Mouse (Mus musculus): ENCODE data around the gene Stat5a. TPM values are rescaled to one million over a fixed set of nuclear protein-coding genes. Genes with fewer than 3 reads are reported as not detected.

The Stat5a gene
- polyA plus RNA-seq, 1 experiment from 2014 or later: 1.6 TPM

- Histone ChIP-seq H3K27me3 (no peaks in the 10 kb centered on the region), H3K36me3 (peaks cover 82% of the 10 kb centered on the region), H3K9me3 (no peaks in the 10 kb centered on the region), H3K4me2 (no peak overlapping the region), H3K27ac (replicated peaks) (no peak overlapping the region), H3K4me1 (replicated peaks) (peaks cover 20% of the 10 kb centered on the region), H3K4me3 (no peak overlapping the region), H3K9ac (no peak overlapping the region)
- WGBS: 13% methylated on average over 9 of the region's 9 CpGs
- peak; percentile 54; the same call in 1 of the 2 replicates for ATAC-seq (ENCODE audit: low read depth)
Observed at GRCm38 (mm10) chr11:100893482-100893881, 34.3 kb downstream of the Stat5a start.

GRCm38 (mm10) chr11:100894146-100894918 lies 35.2 kb downstream of the Stat5a start:
- 67% methylated on average over 9 of the region's 9 CpGs for WGBS
- H3K4me3 ChIP-seq: no peak overlapping the region

GRCm38 (mm10) chr11:100896078-100896477 lies 36.9 kb downstream of the Stat5a start:
- Histone ChIP-seq H3K4me1 (replicated peaks) (peaks cover 22% of the 10 kb centered on the region), H3K36me3 (peaks cover 73% of the 10 kb centered on the region), H3K27me3 (no peaks in the 10 kb centered on the region), H3K27ac (replicated peaks) (no peak overlapping the region), H3K9ac (no peak overlapping the region), H3K4me2 (no peak overlapping the region), H3K9me3 (no peaks in the 10 kb centered on the region), H3K4me3 (no peak overlapping the region)
- ATAC-seq (ENCODE audit: low read depth): no peak
- 70% methylated on average over 10 of the region's 10 CpGs for WGBS

More at GRCm38 (mm10) chr11:100894146-100894918, 35.2 kb downstream of the Stat5a start:
- Histone ChIP-seq H3K27me3 (no peaks in the 10 kb centered on the region), H3K36me3 (peaks cover 78% of the 10 kb centered on the region), H3K9me3 (no peaks in the 10 kb centered on the region), H3K9ac (no peak overlapping the region), H3K4me2 (no peak overlapping the region), H3K27ac (replicated peaks) (no peak overlapping the region), H3K4me1 (replicated peaks) (peaks cover 28% of the 10 kb centered on the region)
- ATAC-seq (ENCODE audit: low read depth): no peak

- Histone ChIP-seq H3K27me3 (no peaks in the 10 kb centered on the region), H3K9me3 (no peaks in the 10 kb centered on the region), H3K9ac (no peak overlapping the region), H3K4me2 (no peak overlapping the region), H3K27ac (replicated peaks) (peak overlapping the region; percentile 64), H3K4me3 (no peak overlapping the region), H3K4me1 (replicated peaks) (peaks cover 19% of the 10 kb centered on the region), H3K36me3 (peaks cover 77% of the 10 kb centered on the region)
- WGBS: 61% methylated on average over 7 of the region's 7 CpGs
- 0 out of 2 replicates have a peak, but pooled peaks have one; percentile 29 for ATAC-seq (ENCODE audit: low read depth)
Observed at GRCm38 (mm10) chr11:100897294-100898231, 38.4 kb downstream of the Stat5a start.

GRCm38 (mm10) chr11:100898441-100899199 lies 39.5 kb downstream of the Stat5a start:
- peaks cover 17% of the 10 kb centered on the region for H3K4me1 ChIP-seq (replicated peaks)
- H3K9ac ChIP-seq: no peak overlapping the region
- H3K36me3 ChIP-seq: peaks cover 77% of the 10 kb centered on the region
- WGBS: 38% methylated on average over 16 of the region's 16 CpGs
- no peaks in the 10 kb centered on the region for H3K27me3 ChIP-seq
- H3K9me3 ChIP-seq: no peaks in the 10 kb centered on the region
- H3K4me2 ChIP-seq: no peak overlapping the region
- peak overlapping the region; percentile 64 for H3K27ac ChIP-seq (replicated peaks)
- no peak overlapping the region for H3K4me3 ChIP-seq
- peak; percentile 56; the same call in 1 of the 2 replicates for ATAC-seq (ENCODE audit: low read depth)

- no peak overlapping the region for H3K27ac ChIP-seq (replicated peaks)
- no peaks in the 10 kb centered on the region for H3K4me1 ChIP-seq (replicated peaks)
- H3K9ac ChIP-seq: no peak overlapping the region
- H3K4me3 ChIP-seq: no peak overlapping the region
- no peaks in the 10 kb centered on the region for H3K27me3 ChIP-seq
- no peaks in the 10 kb centered on the region for H3K9me3 ChIP-seq
- no peak overlapping the region for H3K4me2 ChIP-seq
- WGBS: 68% methylated on average over 20 of the region's 20 CpGs
- no peak for ATAC-seq (ENCODE audit: low read depth)
- peaks cover 93% of the 10 kb centered on the region for H3K36me3 ChIP-seq
Observed at GRCm38 (mm10) chr11:100904580-100905351, 45.6 kb downstream of the Stat5a start.

GRCm38 (mm10) chr11:100905929-100906328 lies 46.8 kb downstream of the Stat5a start:
- ATAC-seq (ENCODE audit: low read depth): no peak
- H3K4me2 ChIP-seq: no peak overlapping the region
- no peaks in the 10 kb centered on the region for H3K27me3 ChIP-seq
- no peak overlapping the region for H3K9ac ChIP-seq
- peaks cover 89% of the 10 kb centered on the region for H3K36me3 ChIP-seq
- WGBS: 75% methylated on average over 1 of the region's 1 CpGs
- no peaks in the 10 kb centered on the region for H3K4me1 ChIP-seq (replicated peaks)
- H3K4me3 ChIP-seq: no peak overlapping the region
- H3K9me3 ChIP-seq: no peaks in the 10 kb centered on the region
- H3K27ac ChIP-seq (replicated peaks): no peak overlapping the region

GRCm38 (mm10) chr11:100906885-100907284 lies 47.7 kb downstream of the Stat5a start:
- Histone ChIP-seq H3K4me2 (no peak overlapping the region), H3K4me3 (no peak overlapping the region), H3K4me1 (replicated peaks) (no peaks in the 10 kb centered on the region), H3K36me3 (peaks cover 83% of the 10 kb centered on the region), H3K9me3 (no peaks in the 10 kb centered on the region), H3K27ac (replicated peaks) (no peak overlapping the region), H3K27me3 (no peaks in the 10 kb centered on the region), H3K9ac (no peak overlapping the region)
- 89% methylated on average over 4 of the region's 4 CpGs for WGBS
- no peak for ATAC-seq (ENCODE audit: low read depth)

GRCm38 (mm10) chr11:100908112-100908511 lies 49.0 kb downstream of the Stat5a start:
- WGBS: 71% methylated on average over 2 of the region's 2 CpGs
- no peak for ATAC-seq (ENCODE audit: low read depth)

GRCm38 (mm10) chr11:100908567-100908966 lies 49.4 kb downstream of the Stat5a start:
- peaks cover 66% of the 10 kb centered on the region for H3K36me3 ChIP-seq
- no peaks in the 10 kb centered on the region for H3K4me1 ChIP-seq (replicated peaks)
- H3K9ac ChIP-seq: no peak overlapping the region
- no peak overlapping the region for H3K27ac ChIP-seq (replicated peaks)
- H3K4me2 ChIP-seq: no peak overlapping the region
- no peak overlapping the region for H3K4me3 ChIP-seq
- ATAC-seq (ENCODE audit: low read depth): no peak
- 88% methylated on average over 9 of the region's 9 CpGs for WGBS
- H3K27me3 ChIP-seq: no peaks in the 10 kb centered on the region
- H3K9me3 ChIP-seq: no peaks in the 10 kb centered on the region

More at GRCm38 (mm10) chr11:100908112-100908511, 49.0 kb downstream of the Stat5a start:
- Histone ChIP-seq H3K4me2 (no peak overlapping the region), H3K9ac (no peak overlapping the region), H3K4me1 (replicated peaks) (no peaks in the 10 kb centered on the region), H3K27me3 (no peaks in the 10 kb centered on the region), H3K4me3 (no peak overlapping the region), H3K9me3 (no peaks in the 10 kb centered on the region), H3K27ac (replicated peaks) (no peak overlapping the region), H3K36me3 (peaks cover 70% of the 10 kb centered on the region)
